Mouse (Mus musculus) spleen, postnatal 14 days (tissue): ENCODE data around the gene Gm28035.
A peak's percentile ranks its signal among the peaks of the same experiment; 100 is the strongest.

Experiments used
- DNase-seq, 2 experiments: peaks; one replicate each; pipeline ENCODE4 v3.0.0; 2021 to 2022; ENCODE audit warnings: low spot score in 2 of 2

Gene Gm28035

GRCm38 (mm10) chr2:30240267-30240666 lies at the start of gene Gm28035:
Gene Gm28035 (plus strand): TSS chr2:30240567.
- DNase-seq = no peak

GRCm38 (mm10) chr2:30191790-30192580 lies 48.4 kb upstream of the Gm28035 start:
- DNase-seq = no peak

DNA sequence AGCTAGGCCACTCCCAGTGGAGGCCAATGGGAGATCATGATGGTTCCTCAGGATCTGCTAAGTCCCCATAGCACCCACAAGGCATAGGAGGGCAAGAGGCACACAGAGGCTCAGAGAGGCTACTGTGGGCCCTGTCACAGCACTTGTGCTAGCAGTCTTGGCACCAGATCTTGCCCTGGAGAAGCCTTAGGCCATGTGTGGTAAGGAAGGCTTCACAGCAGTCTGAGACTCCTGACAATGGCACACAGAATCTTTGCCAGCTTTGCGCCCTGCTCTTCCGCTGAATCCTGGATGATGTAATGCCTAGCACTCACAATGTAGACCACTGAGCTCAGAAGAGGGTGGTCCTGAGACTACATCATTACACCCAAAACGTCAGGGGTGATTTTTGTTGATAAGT lies 45.7 kb upstream of the Gm28035 start:
- DNase-seq = no peak

- no peak for DNase-seq
Observed at GRCm38 (mm10) chr2:30198021-30198420, 42.3 kb upstream of the Gm28035 start.

- DNase-seq = no peak
Observed at GRCm38 (mm10) chr2:30199984-30200383, 40.4 kb upstream of the Gm28035 start.

GRCm38 (mm10) chr2:30200388-30200925 lies 39.9 kb upstream of the Gm28035 start:
- no peak for DNase-seq

- peak in 1 of 2 experiments; percentile 39 for DNase-seq
Observed at GRCm38 (mm10) chr2:30203439-30203838, 36.9 kb upstream of the Gm28035 start.

DNA sequence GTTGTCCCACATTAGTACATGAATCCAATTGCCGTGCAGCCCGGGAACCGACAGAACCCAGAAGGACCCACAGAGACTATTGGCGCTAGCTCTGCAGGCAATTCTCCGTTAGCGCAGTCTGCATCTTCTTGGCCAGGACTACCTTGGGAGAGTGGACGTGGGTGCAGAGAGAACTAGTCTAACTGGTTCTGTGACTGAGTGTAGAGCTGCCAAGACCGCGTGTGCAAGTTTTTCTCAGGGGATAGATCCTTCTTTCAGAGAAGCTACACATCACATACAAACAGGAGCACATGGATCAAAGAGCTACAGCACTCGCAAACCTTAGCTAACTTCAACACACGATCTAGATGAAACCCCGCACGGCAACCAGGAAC lies 35.1 kb upstream of the Gm28035 start:
- DNase-seq = no peak

DNA sequence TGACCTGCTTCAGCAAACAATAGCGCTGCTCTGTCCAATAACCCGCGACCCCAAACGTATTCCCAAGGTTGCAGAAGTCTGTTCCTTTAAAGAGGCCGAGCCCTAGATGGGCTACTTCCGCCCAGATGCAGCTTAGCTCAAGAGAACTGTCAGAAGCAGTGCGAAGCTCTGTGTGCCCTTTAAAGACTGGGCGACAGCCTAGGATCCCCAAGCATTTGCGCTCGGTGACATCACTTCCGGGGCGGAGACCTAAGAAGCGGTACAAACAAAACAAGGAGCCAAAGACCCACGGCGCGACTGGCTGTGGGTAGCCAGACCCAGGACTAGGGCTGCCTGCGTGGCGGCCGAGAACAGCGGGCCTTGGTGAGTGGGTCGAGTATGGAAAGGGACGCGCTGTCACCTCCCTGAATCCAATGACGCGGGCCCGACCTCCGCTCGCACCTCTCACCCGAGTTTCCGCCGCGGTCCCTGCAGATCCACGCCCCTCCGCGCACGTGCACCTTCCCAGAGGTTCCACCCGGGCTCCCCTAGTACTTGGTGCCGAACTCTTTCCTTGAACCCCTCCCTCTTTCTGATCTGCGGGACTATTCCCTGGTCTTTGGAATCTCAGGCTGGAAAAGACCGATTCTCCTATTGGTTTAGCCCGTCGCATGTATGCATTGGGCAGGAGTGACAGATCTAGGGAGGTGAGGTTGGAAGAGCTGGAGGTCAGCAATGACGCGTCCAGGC lies 34.6 kb upstream of the Gm28035 start, which contains the start of gene Kyat1:
Gene Kyat1 (minus strand): TSS at position 219 of the 729 bp plus-strand sequence.
- peak; percentile 79 to 90 for DNase-seq

DNA sequence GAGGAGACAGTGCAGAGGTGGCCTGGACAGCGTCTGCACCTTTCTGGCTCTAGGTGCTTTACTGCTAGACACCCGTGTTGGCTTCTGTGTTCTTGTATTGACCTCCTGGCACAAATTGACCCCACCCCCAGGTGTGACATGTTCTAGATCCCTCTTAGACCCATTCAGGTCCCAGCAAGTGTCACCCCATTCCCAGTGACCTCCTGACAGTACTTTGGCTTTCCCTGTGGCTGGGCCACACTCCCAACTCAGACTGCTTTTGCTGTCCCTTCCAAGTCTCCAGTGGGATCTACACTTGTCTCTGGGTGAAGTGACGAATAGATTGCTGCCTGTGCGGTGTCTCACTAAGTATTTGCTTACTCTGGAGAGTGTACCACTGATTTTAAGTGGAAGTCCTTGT lies 33.0 kb upstream of the Gm28035 start:
- no peak for DNase-seq

GRCm38 (mm10) chr2:30207886-30208285 lies 32.5 kb upstream of the Gm28035 start:
- DNase-seq = no peak

DNA sequence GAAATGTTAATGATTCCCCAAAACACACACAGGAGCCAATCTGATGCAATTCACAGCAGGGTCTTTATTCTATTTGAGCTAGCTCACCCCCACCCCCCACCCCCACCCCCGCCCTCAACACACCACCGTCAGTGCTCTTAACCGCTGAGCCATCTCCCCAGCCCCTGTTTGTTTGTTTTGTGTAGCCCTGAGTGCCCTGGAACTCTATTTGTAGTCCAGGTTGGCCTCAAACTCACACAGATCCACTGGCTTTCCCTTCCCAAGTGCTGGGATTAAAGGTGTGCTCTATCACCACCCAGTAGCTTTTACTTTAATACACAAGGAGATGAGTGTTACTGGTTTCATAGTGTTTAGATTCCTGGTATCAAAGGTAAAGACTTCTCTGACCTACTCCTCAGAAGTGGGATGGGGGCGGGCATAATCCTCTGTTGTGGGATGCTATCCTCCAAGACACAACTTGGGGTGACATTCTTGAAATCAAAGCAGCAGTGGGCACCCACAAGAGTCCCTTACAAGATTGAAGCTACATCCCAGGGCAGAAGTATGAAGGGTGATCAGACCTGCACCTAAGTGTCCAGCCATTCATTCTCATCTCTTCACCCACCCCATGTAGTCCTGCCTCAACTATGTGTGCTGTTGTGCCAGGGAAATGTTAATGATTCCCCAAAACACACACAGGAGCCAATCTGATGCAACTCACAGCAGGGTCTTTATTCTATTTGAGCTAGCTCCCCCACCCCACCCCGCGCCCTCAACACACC lies 28.8 kb upstream of the Gm28035 start:
- DNase-seq = no peak

- DNase-seq = no peak
Observed at GRCm38 (mm10) chr2:30212169-30212545, 28.2 kb upstream of the Gm28035 start.

- DNase-seq = no peak
Observed at GRCm38 (mm10) chr2:30212951-30213350, 27.4 kb upstream of the Gm28035 start.

DNA sequence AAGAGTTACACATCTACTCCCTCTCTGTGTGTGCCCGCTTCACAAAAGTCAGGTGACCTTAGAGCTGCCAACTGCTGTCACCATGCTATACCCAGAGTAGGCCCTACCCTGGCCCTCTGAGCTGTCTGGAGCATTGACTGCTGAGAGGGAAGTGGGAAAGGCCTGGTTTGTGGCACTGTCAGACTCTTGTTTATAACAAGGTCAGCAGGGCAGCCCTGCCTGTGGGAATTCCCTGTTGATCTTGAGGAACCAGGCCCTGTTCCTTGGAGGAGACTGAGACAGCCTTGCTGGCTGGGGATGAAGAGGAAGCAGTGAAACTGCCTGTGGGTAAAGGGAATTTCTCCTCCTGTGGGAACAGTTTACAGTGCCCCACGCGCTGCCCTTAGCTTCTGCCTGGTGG lies 25.6 kb upstream of the Gm28035 start:
- no peak for DNase-seq

GRCm38 (mm10) chr2:30215493-30215892 lies 24.9 kb upstream of the Gm28035 start:
- no peak for DNase-seq

GRCm38 (mm10) chr2:30216293-30216692 lies 24.1 kb upstream of the Gm28035 start:
- DNase-seq = no peak

- no peak for DNase-seq
Observed at GRCm38 (mm10) chr2:30235593-30235992, 4.8 kb upstream of the Gm28035 start.

- no peak for DNase-seq
Observed at GRCm38 (mm10) chr2:30236426-30237198, 3.8 kb upstream of the Gm28035 start.

- DNase-seq = peak; percentile 99 to 100
Observed at GRCm38 (mm10) chr2:30237199-30237880, 3.0 kb upstream of the Gm28035 start, which contains the start of gene Lrrc8a. Gene Lrrc8a (plus strand): TSS chr2:30237715.

DNA sequence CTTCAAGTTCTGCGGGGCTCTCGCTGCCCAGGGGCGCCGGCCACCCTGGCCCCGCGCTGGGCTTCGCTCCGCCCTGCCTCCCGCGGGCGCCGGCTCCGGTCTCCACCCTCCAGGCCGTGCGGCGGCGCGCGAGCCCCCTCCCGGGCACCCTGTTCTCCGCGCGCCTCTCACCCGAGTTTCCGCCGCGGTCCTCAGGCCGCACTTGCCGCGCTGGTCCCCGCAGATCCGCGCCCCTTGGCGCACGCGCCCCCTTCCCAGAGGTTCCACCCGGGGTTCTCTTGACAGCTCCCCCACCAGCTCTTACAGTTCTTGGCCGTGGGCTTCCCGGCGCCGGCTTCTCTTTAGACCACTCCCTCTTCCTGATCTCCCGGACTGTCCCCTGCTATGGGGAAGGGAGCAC lies 2.5 kb upstream of the Gm28035 start:
- DNase-seq = peak; percentile 50 to 57
